Mouse (Mus musculus): ENCODE results near the gene Grm1. TPM values are rescaled to one million over a fixed set of nuclear protein-coding genes. Genes with fewer than 3 reads are reported as not detected.
A peak's percentile ranks its signal among the peaks of the same experiment; 100 is the strongest.

Grm1 gene
- polyA plus RNA-seq, 1 experiment from 2014 or later: 0.09 TPM

DNA sequence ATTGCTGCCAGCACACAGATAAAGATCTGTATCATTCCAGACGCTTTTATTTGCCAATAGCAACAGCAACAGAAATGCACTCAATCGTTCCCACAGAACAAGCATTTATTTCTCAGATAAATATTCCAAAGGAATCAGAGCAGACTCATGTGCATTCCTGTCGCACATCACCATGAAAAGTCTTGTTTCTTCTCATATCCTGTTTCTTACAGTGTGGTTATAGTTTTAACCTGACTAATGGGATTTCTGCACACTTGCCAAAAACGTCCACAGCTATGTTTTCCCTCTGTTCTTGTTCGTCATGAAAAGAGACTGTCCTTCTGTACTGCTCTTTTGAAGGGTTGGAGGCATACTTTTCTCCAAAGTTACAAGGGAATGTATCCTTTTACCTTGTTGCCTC lies 217.4 kb downstream of the Grm1 start:
- Histone ChIP-seq H3K36me3 (ENCODE audit: control insufficient read depth, insufficient read depth, low read length) (no peaks in the 10 kb centered on the region), H3K27ac (ENCODE audit: low read length) (no peak overlapping the region), H3K4me3 (ENCODE audit: low read length) (no peak overlapping the region), H3K27me3 (replicated peaks; ENCODE audit: control insufficient read depth, insufficient read depth, low read length) (no peaks in the 10 kb centered on the region), H3K4me1 (ENCODE audit: control insufficient read depth, insufficient read depth, low read length) (no peaks in the 10 kb centered on the region), H3K4me2 (ENCODE audit: low read depth, low read length) (no peak overlapping the region), H3K9me3 (ENCODE audit: control insufficient read depth, low read length) (no peaks in the 10 kb centered on the region), H3K9ac (ENCODE audit: low read depth, low read length) (no peak overlapping the region)
- ATAC-seq: no peak
- 63% methylated on average over 5 of the region's 5 CpGs for WGBS

- no peak overlapping the region for H3K4me2 ChIP-seq (ENCODE audit: low read depth, low read length)
- 72% methylated on average over 7 of the region's 7 CpGs for WGBS
- H3K27ac ChIP-seq (ENCODE audit: low read length): no peak overlapping the region
- no peaks in the 10 kb centered on the region for H3K27me3 ChIP-seq (replicated peaks; ENCODE audit: control insufficient read depth, insufficient read depth, low read length)
- no peaks in the 10 kb centered on the region for H3K36me3 ChIP-seq (ENCODE audit: control insufficient read depth, insufficient read depth, low read length)
- H3K9ac ChIP-seq (ENCODE audit: low read depth, low read length): no peak overlapping the region
- no peak overlapping the region for H3K4me3 ChIP-seq (ENCODE audit: low read length)
- ATAC-seq: no peak
- no peaks in the 10 kb centered on the region for H3K4me1 ChIP-seq (ENCODE audit: control insufficient read depth, insufficient read depth, low read length)
- no peaks in the 10 kb centered on the region for H3K9me3 ChIP-seq (ENCODE audit: control insufficient read depth, low read length)
These were observed 234.5 kb downstream of the Grm1 start for GRCm38 (mm10) chr10:10847376-10848286.

DNA sequence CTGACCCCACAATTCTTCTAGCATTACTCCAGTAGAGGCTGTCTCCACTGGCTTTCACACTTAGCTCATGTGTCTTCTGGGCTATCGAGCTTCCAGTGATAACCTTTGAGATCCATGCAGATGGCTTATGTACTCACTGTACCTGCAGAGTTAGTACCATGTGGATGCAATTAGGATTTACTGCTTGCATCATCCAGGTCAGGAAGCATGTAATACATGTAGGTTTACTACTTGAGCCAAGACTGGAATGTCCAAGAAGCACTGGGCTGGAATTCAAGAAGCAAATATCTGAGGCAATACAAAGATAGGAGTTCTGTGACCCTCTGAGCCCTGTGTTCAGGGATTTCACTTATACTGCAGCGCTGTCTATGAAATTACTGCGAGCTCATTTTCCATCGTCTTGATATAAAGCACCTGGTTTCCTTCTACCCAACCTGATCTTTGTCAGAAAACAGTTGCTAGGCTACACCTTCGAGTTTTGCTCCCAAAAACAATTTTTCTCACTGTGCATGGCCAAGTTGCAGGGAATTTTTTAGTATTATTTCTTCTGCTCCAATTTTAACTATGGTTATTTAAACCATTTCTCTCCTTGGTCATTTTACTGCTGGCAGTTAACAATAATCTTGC lies 237.0 kb downstream of the Grm1 start:
- ATAC-seq: no peak
- no peak overlapping the region for H3K9ac ChIP-seq (ENCODE audit: low read depth, low read length)
- no peaks in the 10 kb centered on the region for H3K4me1 ChIP-seq (ENCODE audit: control insufficient read depth, insufficient read depth, low read length)
- no peak overlapping the region for H3K27ac ChIP-seq (ENCODE audit: low read length)
- H3K4me3 ChIP-seq (ENCODE audit: low read length): no peak overlapping the region
- H3K36me3 ChIP-seq (ENCODE audit: control insufficient read depth, insufficient read depth, low read length): no peaks in the 10 kb centered on the region
- WGBS: 73% methylated on average over 5 of the region's 5 CpGs
- H3K4me2 ChIP-seq (ENCODE audit: low read depth, low read length): no peak overlapping the region
- H3K27me3 ChIP-seq (replicated peaks; ENCODE audit: control insufficient read depth, insufficient read depth, low read length): no peaks in the 10 kb centered on the region
- H3K9me3 ChIP-seq (ENCODE audit: control insufficient read depth, low read length): no peaks in the 10 kb centered on the region

DNA sequence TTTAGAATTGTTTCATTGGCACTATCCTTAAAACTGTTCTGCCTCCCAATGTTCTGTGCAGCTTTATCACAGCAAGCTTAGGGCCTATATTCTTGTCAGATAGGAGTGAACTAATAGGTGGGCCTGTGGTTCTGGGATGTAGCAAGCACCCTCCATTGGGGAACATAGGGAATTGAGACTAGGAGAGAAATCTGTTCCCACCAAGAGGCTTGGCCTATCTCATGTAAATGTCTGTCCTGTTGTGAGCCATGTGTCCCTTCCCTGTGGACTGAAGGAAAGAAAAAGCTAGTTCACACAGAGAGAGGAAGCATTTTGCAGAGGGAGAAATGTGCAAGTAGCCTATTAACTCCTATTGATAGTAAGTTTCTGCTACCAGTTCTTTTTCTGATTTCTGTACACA lies 246.8 kb downstream of the Grm1 start:
- H3K36me3 ChIP-seq (ENCODE audit: control insufficient read depth, insufficient read depth, low read length): no peaks in the 10 kb centered on the region
- H3K4me3 ChIP-seq (ENCODE audit: low read length): no peak overlapping the region
- no peaks in the 10 kb centered on the region for H3K27me3 ChIP-seq (replicated peaks; ENCODE audit: control insufficient read depth, insufficient read depth, low read length)
- H3K4me2 ChIP-seq (ENCODE audit: low read depth, low read length): no peak overlapping the region
- no peaks in the 10 kb centered on the region for H3K9me3 ChIP-seq (ENCODE audit: control insufficient read depth, low read length)
- H3K27ac ChIP-seq (ENCODE audit: low read length): no peak overlapping the region
- no peak for ATAC-seq
- H3K4me1 ChIP-seq (ENCODE audit: control insufficient read depth, insufficient read depth, low read length): no peaks in the 10 kb centered on the region
- H3K9ac ChIP-seq (ENCODE audit: low read depth, low read length): no peak overlapping the region

DNA sequence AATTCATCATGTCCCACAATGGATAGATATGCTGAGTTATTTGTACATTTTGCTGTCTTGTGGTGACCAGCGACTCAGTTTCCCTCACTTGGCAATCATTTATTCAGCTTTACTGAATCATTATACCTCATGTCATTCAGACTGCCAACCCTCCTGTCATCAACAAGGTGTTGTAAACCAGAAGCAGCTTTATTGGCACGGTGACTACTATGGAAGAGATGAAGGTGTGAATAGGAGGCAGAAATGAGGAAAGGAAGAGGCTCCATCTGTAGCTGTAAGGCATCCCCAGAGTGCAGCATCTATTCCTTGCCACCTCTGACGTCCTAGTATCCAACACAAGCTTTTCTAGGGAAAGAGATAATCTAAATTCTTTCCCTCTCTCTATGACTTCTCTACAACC lies 247.3 kb downstream of the Grm1 start:
- no peak for ATAC-seq
- no peak overlapping the region for H3K27ac ChIP-seq (ENCODE audit: low read length)
- no peaks in the 10 kb centered on the region for H3K4me1 ChIP-seq (ENCODE audit: control insufficient read depth, insufficient read depth, low read length)
- H3K9me3 ChIP-seq (ENCODE audit: control insufficient read depth, low read length): no peaks in the 10 kb centered on the region
- H3K4me2 ChIP-seq (ENCODE audit: low read depth, low read length): no peak overlapping the region
- 75% methylated on average over 3 of the region's 3 CpGs for WGBS
- no peak overlapping the region for H3K4me3 ChIP-seq (ENCODE audit: low read length)
- no peaks in the 10 kb centered on the region for H3K27me3 ChIP-seq (replicated peaks; ENCODE audit: control insufficient read depth, insufficient read depth, low read length)
- no peaks in the 10 kb centered on the region for H3K36me3 ChIP-seq (ENCODE audit: control insufficient read depth, insufficient read depth, low read length)
- H3K9ac ChIP-seq (ENCODE audit: low read depth, low read length): no peak overlapping the region

GRCm38 (mm10) chr10:10831141-10831540 lies 251.0 kb downstream of the Grm1 start:
- no peaks in the 10 kb centered on the region for H3K36me3 ChIP-seq (ENCODE audit: control insufficient read depth, insufficient read depth, low read length)
- H3K27ac ChIP-seq (ENCODE audit: low read length): no peak overlapping the region
- H3K27me3 ChIP-seq (replicated peaks; ENCODE audit: control insufficient read depth, insufficient read depth, low read length): no peaks in the 10 kb centered on the region
- H3K9ac ChIP-seq (ENCODE audit: low read depth, low read length): no peak overlapping the region
- no peaks in the 10 kb centered on the region for H3K4me1 ChIP-seq (ENCODE audit: control insufficient read depth, insufficient read depth, low read length)
- no peaks in the 10 kb centered on the region for H3K9me3 ChIP-seq (ENCODE audit: control insufficient read depth, low read length)
- no peak overlapping the region for H3K4me2 ChIP-seq (ENCODE audit: low read depth, low read length)
- no peak overlapping the region for H3K4me3 ChIP-seq (ENCODE audit: low read length)
- ATAC-seq: no peak
- 85% methylated on average over 1 of the region's 1 CpGs for WGBS

DNA sequence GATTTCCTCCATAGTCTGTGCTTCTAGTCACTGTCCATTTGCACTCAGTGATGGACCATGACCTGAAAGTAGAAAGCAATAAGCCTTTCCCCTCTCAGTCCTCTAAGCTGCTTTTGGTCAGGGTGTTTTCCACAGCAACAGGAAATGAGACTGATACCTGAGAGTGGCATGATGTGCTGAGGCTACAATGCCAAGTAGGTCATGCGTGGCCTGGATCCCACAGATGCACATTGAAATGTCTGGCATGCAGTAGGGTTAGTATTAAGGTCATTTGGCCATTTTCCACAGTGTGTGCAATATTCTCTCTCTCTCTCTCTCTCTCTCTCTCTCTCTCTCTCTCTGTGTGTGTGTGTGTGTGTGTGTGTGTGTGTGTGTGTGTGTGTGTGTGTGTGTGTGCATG lies 254.8 kb downstream of the Grm1 start:
- Histone ChIP-seq H3K4me3 (ENCODE audit: low read length) (no peak overlapping the region), H3K4me1 (ENCODE audit: control insufficient read depth, insufficient read depth, low read length) (no peaks in the 10 kb centered on the region), H3K9ac (ENCODE audit: low read depth, low read length) (no peak overlapping the region), H3K27ac (ENCODE audit: low read length) (no peak overlapping the region), H3K27me3 (replicated peaks; ENCODE audit: control insufficient read depth, insufficient read depth, low read length) (no peaks in the 10 kb centered on the region), H3K4me2 (ENCODE audit: low read depth, low read length) (no peak overlapping the region), H3K9me3 (ENCODE audit: control insufficient read depth, low read length) (no peaks in the 10 kb centered on the region), H3K36me3 (ENCODE audit: control insufficient read depth, insufficient read depth, low read length) (no peaks in the 10 kb centered on the region)
- 48% methylated on average over 1 of the region's 1 CpGs for WGBS
- no peak for ATAC-seq

- 81% methylated on average over 2 of the region's 2 CpGs for WGBS
- no peak for ATAC-seq
- H3K9me3 ChIP-seq (ENCODE audit: control insufficient read depth, low read length): no peaks in the 10 kb centered on the region
- no peak overlapping the region for H3K27ac ChIP-seq (ENCODE audit: low read length)
- H3K4me1 ChIP-seq (ENCODE audit: control insufficient read depth, insufficient read depth, low read length): no peaks in the 10 kb centered on the region
- H3K9ac ChIP-seq (ENCODE audit: low read depth, low read length): no peak overlapping the region
- H3K4me2 ChIP-seq (ENCODE audit: low read depth, low read length): no peak overlapping the region
- no peak overlapping the region for H3K4me3 ChIP-seq (ENCODE audit: low read length)
- H3K27me3 ChIP-seq (replicated peaks; ENCODE audit: control insufficient read depth, insufficient read depth, low read length): no peaks in the 10 kb centered on the region
- no peaks in the 10 kb centered on the region for H3K36me3 ChIP-seq (ENCODE audit: control insufficient read depth, insufficient read depth, low read length)
These were observed 264.1 kb downstream of the Grm1 start for GRCm38 (mm10) chr10:10818061-10818460.

- H3K9ac ChIP-seq (ENCODE audit: low read depth, low read length): no peak overlapping the region
- WGBS: 48% methylated on average over 2 of the region's 2 CpGs
- ATAC-seq: peak; percentile 76
- no peaks in the 10 kb centered on the region for H3K36me3 ChIP-seq (ENCODE audit: control insufficient read depth, insufficient read depth, low read length)
- H3K9me3 ChIP-seq (ENCODE audit: control insufficient read depth, low read length): no peaks in the 10 kb centered on the region
- no peaks in the 10 kb centered on the region for H3K27me3 ChIP-seq (replicated peaks; ENCODE audit: control insufficient read depth, insufficient read depth, low read length)
- no peak overlapping the region for H3K27ac ChIP-seq (ENCODE audit: low read length)
- no peaks in the 10 kb centered on the region for H3K4me1 ChIP-seq (ENCODE audit: control insufficient read depth, insufficient read depth, low read length)
- no peak overlapping the region for H3K4me3 ChIP-seq (ENCODE audit: low read length)
- no peak overlapping the region for H3K4me2 ChIP-seq (ENCODE audit: low read depth, low read length)
These were observed 267.4 kb downstream of the Grm1 start for GRCm38 (mm10) chr10:10814631-10815216.

Data from intestine, embryonic 16.5 days (tissue).